Mouse (Mus musculus): ENCODE measurements around the gene Nrp1. TPM values are rescaled to one million over a fixed set of nuclear protein-coding genes. Genes with fewer than 3 reads are reported as not detected.

The Nrp1 gene
- polyA plus RNA-seq, 1 experiment from 2014 or later: 49.3 TPM

DNA sequence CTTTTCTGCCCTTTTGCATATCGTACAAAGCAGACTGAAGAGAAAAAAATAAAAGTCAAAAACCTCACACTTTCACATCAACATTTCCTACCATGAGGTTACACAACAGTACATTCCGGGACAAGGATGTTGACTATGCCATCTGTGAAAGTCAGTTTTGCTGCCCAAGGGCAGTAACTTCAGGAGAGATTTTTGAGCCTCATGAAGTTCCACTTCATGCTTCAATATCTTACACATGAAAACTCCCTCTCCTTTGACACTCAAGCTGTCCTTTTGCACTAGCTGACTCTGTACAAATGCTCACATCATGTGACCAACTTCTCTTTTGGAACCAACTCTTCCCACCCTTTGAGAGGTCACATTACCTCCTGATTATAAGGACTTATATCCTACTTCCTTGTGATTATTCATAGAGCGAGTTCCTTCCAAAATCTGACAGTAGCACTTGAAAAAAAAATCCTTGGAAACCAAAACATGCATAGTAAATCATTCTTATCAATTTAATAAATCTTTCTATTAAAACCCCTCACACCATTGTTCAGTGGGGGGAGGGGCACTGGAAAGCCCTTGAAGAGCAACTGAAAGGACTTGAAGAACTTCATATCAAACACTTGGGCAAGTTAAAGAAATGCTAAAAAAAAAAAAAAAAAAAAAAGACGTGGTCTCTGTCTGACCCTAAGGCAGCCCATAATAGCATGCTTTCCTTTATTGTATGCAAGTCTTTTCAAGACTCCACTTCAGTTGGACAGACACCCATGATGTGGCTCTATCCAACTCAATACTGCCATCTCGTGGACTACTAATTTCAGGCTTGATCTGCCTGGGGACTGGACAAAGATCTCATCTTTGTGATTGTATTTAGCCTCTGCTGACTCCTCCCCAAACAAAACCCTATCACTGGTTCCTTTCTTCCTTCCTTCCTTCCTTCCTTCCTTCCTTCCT is 133.0 kb downstream of the Nrp1 start:
- H3K27ac ChIP-seq (ENCODE audit: low read length): 0 out of 2 replicates have a peak overlapping the region, but pooled peaks have one; percentile 11
- ATAC-seq: peak; percentile 73
- no peaks in the 10 kb centered on the region for H3K9me3 ChIP-seq (ENCODE audit: control insufficient read depth, low read length)
- no peak overlapping the region for H3K4me2 ChIP-seq (ENCODE audit: low read depth, low read length)
- no peaks in the 10 kb centered on the region for H3K36me3 ChIP-seq (ENCODE audit: control insufficient read depth, insufficient read depth, low read length)
- no peaks in the 10 kb centered on the region for H3K27me3 ChIP-seq (replicated peaks; ENCODE audit: control insufficient read depth, insufficient read depth, low read length)
- H3K4me1 ChIP-seq (ENCODE audit: control insufficient read depth, insufficient read depth, low read length): peaks cover 12% of the 10 kb centered on the region; the same call in 1 of the 2 replicates
- H3K9ac ChIP-seq (ENCODE audit: low read depth, low read length): no peak overlapping the region
- no peak overlapping the region for H3K4me3 ChIP-seq (ENCODE audit: low read length)
- 46% methylated on average over 5 of the region's 5 CpGs for WGBS

DNA sequence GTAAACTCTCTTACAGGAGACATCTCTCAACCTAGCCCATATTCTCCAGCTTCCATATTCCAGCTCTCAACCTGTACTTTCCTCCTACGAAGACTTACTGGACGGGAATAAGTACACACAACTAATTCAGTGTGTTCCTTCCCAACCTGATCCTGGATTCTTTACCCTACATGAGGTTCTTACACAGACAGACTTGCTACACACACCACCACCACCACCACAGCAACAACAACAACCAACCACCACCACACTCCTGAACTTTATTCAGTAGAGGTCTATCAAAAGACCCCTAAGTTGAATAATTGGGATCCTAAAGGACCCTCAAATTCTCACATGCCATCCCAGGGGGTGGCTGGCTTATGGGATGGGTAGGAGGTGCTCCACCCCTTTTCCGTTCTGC is 135.4 kb downstream of the Nrp1 start:
- no peak overlapping the region for H3K4me2 ChIP-seq (ENCODE audit: low read depth, low read length)
- no peak for ATAC-seq
- no peak overlapping the region for H3K9ac ChIP-seq (ENCODE audit: low read depth, low read length)
- H3K9me3 ChIP-seq (ENCODE audit: control insufficient read depth, low read length): no peaks in the 10 kb centered on the region
- no peaks in the 10 kb centered on the region for H3K36me3 ChIP-seq (ENCODE audit: control insufficient read depth, insufficient read depth, low read length)
- H3K27me3 ChIP-seq (replicated peaks; ENCODE audit: control insufficient read depth, insufficient read depth, low read length): no peaks in the 10 kb centered on the region
- WGBS: 90% methylated on average over 3 of the region's 3 CpGs
- H3K4me3 ChIP-seq (ENCODE audit: low read length): no peak overlapping the region
- peaks cover 12% of the 10 kb centered on the region; the same call in 1 of the 2 replicates for H3K4me1 ChIP-seq (ENCODE audit: control insufficient read depth, insufficient read depth, low read length)
- H3K27ac ChIP-seq (ENCODE audit: low read length): no peak overlapping the region

DNA sequence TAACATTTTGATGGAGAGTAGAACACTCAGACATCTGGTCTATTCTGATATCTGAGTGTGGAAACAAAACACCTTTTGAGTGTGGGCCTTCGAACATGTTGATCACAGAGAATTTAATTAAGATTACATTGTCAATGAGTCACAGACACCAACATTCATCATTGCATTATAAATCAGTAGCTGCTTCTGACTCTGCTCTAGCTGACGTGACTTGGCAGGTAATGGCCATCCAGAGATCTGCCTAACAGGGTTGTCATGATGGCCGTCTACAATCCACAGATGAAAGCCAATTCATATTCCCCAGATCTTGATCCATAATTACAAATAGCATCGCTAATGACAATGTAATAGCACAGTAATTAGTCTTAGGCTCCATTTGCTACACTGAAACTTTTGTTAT is 140.4 kb downstream of the Nrp1 start:
- H3K4me2 ChIP-seq (ENCODE audit: low read depth, low read length): no peak overlapping the region
- WGBS: 85% methylated on average over 4 of the region's 4 CpGs
- H3K27me3 ChIP-seq (replicated peaks; ENCODE audit: control insufficient read depth, insufficient read depth, low read length): no peaks in the 10 kb centered on the region
- H3K4me3 ChIP-seq (ENCODE audit: low read length): no peak overlapping the region
- no peak overlapping the region for H3K27ac ChIP-seq (ENCODE audit: low read length)
- H3K4me1 ChIP-seq (ENCODE audit: control insufficient read depth, insufficient read depth, low read length): no peaks in the 10 kb centered on the region
- H3K9ac ChIP-seq (ENCODE audit: low read depth, low read length): no peak overlapping the region
- ATAC-seq: no peak
- no peaks in the 10 kb centered on the region for H3K36me3 ChIP-seq (ENCODE audit: control insufficient read depth, insufficient read depth, low read length)
- H3K9me3 ChIP-seq (ENCODE audit: control insufficient read depth, low read length): no peaks in the 10 kb centered on the region

DNA sequence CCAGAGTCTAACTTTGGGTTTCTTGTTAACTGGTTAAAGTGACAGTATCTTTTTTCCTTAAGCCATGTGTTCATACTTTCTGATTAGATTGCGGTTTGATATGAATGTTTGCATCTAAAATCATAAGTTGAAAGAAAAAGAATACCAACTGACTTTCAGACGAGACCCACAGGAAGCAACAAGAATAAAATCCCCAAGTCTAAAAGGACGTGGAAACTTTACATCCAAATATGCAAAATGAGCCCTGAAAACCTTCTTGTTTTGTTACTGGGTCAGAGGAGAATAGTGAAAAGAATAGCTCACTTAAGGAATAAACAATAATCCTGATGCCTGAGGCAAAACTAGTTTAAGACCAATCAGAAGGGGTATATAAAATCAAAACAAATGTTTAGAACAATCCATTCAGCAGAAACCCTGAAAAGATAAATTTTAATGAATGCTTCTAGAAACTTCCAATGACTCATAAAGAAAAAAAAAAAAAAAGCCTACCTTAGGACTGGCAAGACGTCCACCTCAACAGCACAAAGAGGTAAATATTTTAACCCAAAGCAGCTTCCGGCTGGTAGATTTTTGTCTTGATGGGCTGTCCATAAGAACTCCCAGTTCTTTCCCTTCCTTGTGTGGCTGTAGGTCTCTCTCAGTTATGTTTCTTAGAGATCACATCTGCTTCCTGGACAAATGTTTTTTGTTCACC is 145.9 kb downstream of the Nrp1 start:
- H3K27ac ChIP-seq (ENCODE audit: low read length): no peak overlapping the region
- no peak overlapping the region for H3K9ac ChIP-seq (ENCODE audit: low read depth, low read length)
- H3K9me3 ChIP-seq (ENCODE audit: control insufficient read depth, low read length): no peaks in the 10 kb centered on the region
- 81% methylated on average over 5 of the region's 5 CpGs for WGBS
- H3K4me3 ChIP-seq (ENCODE audit: low read length): no peak overlapping the region
- no peak for ATAC-seq
- H3K4me2 ChIP-seq (ENCODE audit: low read depth, low read length): no peak overlapping the region
- H3K27me3 ChIP-seq (replicated peaks; ENCODE audit: control insufficient read depth, insufficient read depth, low read length): no peaks in the 10 kb centered on the region
- H3K4me1 ChIP-seq (ENCODE audit: control insufficient read depth, insufficient read depth, low read length): no peaks in the 10 kb centered on the region
- H3K36me3 ChIP-seq (ENCODE audit: control insufficient read depth, insufficient read depth, low read length): no peaks in the 10 kb centered on the region

DNA sequence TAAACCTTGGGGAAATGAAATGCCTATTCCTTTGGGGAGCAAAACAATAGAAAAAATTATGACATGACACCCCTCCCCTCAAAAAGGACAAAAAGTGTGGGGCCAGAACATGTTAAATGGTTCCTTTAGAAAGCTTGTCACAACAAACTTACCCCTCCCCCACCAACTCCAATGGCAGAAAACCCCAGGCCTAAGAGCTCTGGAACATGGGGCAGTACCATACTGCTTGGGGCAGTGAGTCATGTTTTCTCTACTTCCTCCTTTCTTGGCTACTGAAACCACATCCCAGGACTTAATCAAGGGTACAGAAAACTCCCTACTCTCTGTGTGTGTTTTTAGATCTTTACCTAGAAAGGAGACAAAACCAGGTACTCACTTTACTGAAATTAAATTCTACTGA is 147.5 kb downstream of the Nrp1 start:
- no peak overlapping the region for H3K9ac ChIP-seq (ENCODE audit: low read depth, low read length)
- no peak for ATAC-seq
- no peaks in the 10 kb centered on the region for H3K36me3 ChIP-seq (ENCODE audit: control insufficient read depth, insufficient read depth, low read length)
- no peak overlapping the region for H3K4me3 ChIP-seq (ENCODE audit: low read length)
- no peak overlapping the region for H3K27ac ChIP-seq (ENCODE audit: low read length)
- no peaks in the 10 kb centered on the region for H3K4me1 ChIP-seq (ENCODE audit: control insufficient read depth, insufficient read depth, low read length)
- no peaks in the 10 kb centered on the region for H3K27me3 ChIP-seq (replicated peaks; ENCODE audit: control insufficient read depth, insufficient read depth, low read length)
- no peak overlapping the region for H3K4me2 ChIP-seq (ENCODE audit: low read depth, low read length)
- H3K9me3 ChIP-seq (ENCODE audit: control insufficient read depth, low read length): no peaks in the 10 kb centered on the region

DNA sequence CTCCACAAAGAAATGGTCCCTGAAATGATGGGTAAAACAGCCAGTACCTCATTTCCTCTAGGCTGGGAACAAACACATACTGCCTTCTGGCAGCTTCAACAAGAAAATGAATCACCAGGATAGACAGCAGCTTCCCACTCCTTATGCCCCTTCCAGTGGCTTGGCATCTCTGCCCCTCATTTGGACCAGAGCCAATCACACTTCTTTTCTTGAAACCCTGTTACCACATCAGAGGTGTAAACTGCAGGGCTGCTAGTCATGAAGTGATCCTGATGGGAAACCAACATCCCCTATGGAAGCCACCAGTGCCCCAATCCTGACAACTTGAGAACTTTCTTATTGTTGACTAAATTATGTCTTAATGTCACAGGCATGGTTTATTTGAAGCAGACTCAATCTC is 150.3 kb downstream of the Nrp1 start:
- no peak overlapping the region for H3K4me2 ChIP-seq (ENCODE audit: low read depth, low read length)
- H3K27me3 ChIP-seq (replicated peaks; ENCODE audit: control insufficient read depth, insufficient read depth, low read length): no peaks in the 10 kb centered on the region
- H3K4me1 ChIP-seq (ENCODE audit: control insufficient read depth, insufficient read depth, low read length): no peaks in the 10 kb centered on the region
- ATAC-seq: no peak
- H3K9me3 ChIP-seq (ENCODE audit: control insufficient read depth, low read length): no peaks in the 10 kb centered on the region
- no peak overlapping the region for H3K4me3 ChIP-seq (ENCODE audit: low read length)
- H3K9ac ChIP-seq (ENCODE audit: low read depth, low read length): no peak overlapping the region
- H3K27ac ChIP-seq (ENCODE audit: low read length): no peak overlapping the region
- H3K36me3 ChIP-seq (ENCODE audit: control insufficient read depth, insufficient read depth, low read length): no peaks in the 10 kb centered on the region

DNA sequence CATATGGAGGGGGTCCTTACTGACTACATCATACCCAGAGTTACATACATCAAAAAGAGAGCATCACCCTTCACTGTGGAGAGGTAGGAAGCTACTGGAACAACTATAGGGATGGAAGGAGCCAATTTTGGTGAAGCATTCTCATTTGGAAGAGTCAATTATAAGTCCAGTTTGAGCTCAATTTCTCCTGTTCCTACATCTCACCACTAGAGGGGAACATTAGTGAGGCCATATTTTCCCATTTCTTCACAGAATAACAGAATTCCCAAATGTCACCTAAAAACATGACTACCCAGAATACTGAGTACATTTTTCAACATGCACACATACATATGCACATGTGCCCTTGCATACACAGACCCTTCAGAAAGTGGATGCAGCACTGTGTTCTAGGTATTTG is 152.6 kb downstream of the Nrp1 start:
- H3K9ac ChIP-seq (ENCODE audit: low read depth, low read length): no peak overlapping the region
- no peaks in the 10 kb centered on the region for H3K27me3 ChIP-seq (replicated peaks; ENCODE audit: control insufficient read depth, insufficient read depth, low read length)
- H3K4me1 ChIP-seq (ENCODE audit: control insufficient read depth, insufficient read depth, low read length): no peaks in the 10 kb centered on the region
- no peak for ATAC-seq
- no peak overlapping the region for H3K4me3 ChIP-seq (ENCODE audit: low read length)
- no peaks in the 10 kb centered on the region for H3K9me3 ChIP-seq (ENCODE audit: control insufficient read depth, low read length)
- H3K4me2 ChIP-seq (ENCODE audit: low read depth, low read length): no peak overlapping the region
- no peaks in the 10 kb centered on the region for H3K36me3 ChIP-seq (ENCODE audit: control insufficient read depth, insufficient read depth, low read length)
- H3K27ac ChIP-seq (ENCODE audit: low read length): no peak overlapping the region

DNA sequence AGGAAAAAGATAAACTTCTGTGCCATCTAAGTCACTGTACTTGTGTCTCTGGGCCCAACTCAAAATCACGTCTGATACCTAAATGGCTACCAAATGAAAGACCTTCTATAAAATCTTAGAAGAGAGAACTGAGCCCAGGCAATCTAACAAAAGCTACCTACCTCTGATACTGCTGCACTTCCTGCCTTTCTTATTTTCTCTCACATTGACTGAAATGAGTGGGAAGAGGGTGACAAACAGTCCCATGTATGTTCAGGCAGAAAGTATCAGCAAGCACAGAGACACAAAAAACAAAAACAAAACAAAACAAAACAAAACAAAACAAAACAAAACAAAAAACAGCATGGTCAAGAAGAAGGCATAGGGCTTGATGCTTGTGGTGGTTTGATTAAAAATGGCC is 153.3 kb downstream of the Nrp1 start:
- H3K27me3 ChIP-seq (replicated peaks; ENCODE audit: control insufficient read depth, insufficient read depth, low read length): no peaks in the 10 kb centered on the region
- 83% methylated on average over 1 of the region's 1 CpGs for WGBS
- H3K36me3 ChIP-seq (ENCODE audit: control insufficient read depth, insufficient read depth, low read length): no peaks in the 10 kb centered on the region
- H3K9me3 ChIP-seq (ENCODE audit: control insufficient read depth, low read length): no peaks in the 10 kb centered on the region
- no peaks in the 10 kb centered on the region for H3K4me1 ChIP-seq (ENCODE audit: control insufficient read depth, insufficient read depth, low read length)
- H3K4me3 ChIP-seq (ENCODE audit: low read length): no peak overlapping the region
- ATAC-seq: no peak
- H3K27ac ChIP-seq (ENCODE audit: low read length): no peak overlapping the region
- H3K9ac ChIP-seq (ENCODE audit: low read depth, low read length): no peak overlapping the region
- H3K4me2 ChIP-seq (ENCODE audit: low read depth, low read length): no peak overlapping the region

DNA sequence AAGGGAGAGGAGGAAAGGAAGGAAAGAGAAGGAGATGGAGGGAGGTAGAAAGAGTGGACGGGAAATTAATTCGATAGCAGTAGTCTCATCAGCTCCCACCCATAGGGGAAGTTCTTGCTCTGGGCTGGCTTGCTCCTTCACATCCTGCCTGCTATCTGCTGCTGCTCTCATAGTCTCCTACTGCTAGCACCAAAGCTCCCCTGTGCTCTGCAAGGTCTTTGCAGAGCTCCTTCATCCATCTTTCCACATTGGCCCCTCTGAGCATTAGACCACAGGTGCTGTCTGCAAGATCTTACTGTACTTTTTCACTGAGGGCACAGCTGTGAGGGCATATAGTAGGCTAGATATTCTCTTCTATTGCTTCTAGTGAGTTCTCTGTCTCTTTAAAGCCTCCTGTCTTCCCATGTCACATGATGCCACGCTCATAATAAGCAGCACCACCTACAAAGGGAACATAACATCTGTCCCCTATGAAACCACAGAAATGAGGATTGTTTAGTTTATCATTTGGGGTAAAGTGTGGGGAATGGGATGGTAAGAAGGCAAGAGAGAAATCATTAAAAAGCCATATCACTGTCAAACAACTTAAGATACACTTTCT is 158.5 kb downstream of the Nrp1 start:
- Histone ChIP-seq H3K9me3 (ENCODE audit: control insufficient read depth, low read length) (no peaks in the 10 kb centered on the region), H3K27me3 (replicated peaks; ENCODE audit: control insufficient read depth, insufficient read depth, low read length) (no peaks in the 10 kb centered on the region), H3K4me2 (ENCODE audit: low read depth, low read length) (no peak overlapping the region), H3K4me1 (ENCODE audit: control insufficient read depth, insufficient read depth, low read length) (no peaks in the 10 kb centered on the region), H3K9ac (ENCODE audit: low read depth, low read length) (no peak overlapping the region), H3K36me3 (ENCODE audit: control insufficient read depth, insufficient read depth, low read length) (no peaks in the 10 kb centered on the region), H3K27ac (ENCODE audit: low read length) (no peak overlapping the region), H3K4me3 (ENCODE audit: low read length) (no peak overlapping the region)
- 83% methylated on average over 3 of the region's 3 CpGs for WGBS
- no peak for ATAC-seq

All from intestine, embryonic 16.5 days (tissue).